Mouse (Mus musculus) ES-Bruce4 (cell line): Measurements from ENCODE around the gene Utp15. TPM values are rescaled to one million over a fixed set of nuclear protein-coding genes. Genes with fewer than 3 reads are reported as not detected.

ENCODE experiments used
- H3K27ac ChIP-seq: 2 replicates; pipeline ENCODE4 v1.5.1; 2012; ENCODE audit warnings: low read length, inconsistent platforms; ENCODE audit not compliant: insufficient read depth
- H3K27me3 ChIP-seq: 2 replicates; pipeline ENCODE4 v1.6.1; 2012; ENCODE audit warnings: mild to moderate bottlenecking, low read length, inconsistent platforms; ENCODE audit not compliant: control insufficient read depth, poor library complexity, insufficient read depth, severe bottlenecking
- H3K36me3 ChIP-seq: 2 replicates; pipeline ENCODE4 v1.6.1; 2012; ENCODE audit warnings: inconsistent platforms, mild to moderate bottlenecking, low read length, moderate library complexity; ENCODE audit not compliant: control insufficient read depth, poor library complexity, insufficient read depth, severe bottlenecking
- H3K4me1 ChIP-seq: one replicate; pipeline ENCODE4 v1.8.1; 2011; ENCODE audit warnings: low read length; ENCODE audit not compliant: control insufficient read depth, insufficient read depth
- H3K4me3 ChIP-seq: 2 replicates; pipeline ENCODE4 v1.5.1; 2011; ENCODE audit warnings: low read depth, mild to moderate bottlenecking, low read length
- H3K9ac ChIP-seq: 2 replicates; pipeline ENCODE4 v1.6.1; 2012; ENCODE audit warnings: low read depth, mild to moderate bottlenecking, inconsistent platforms; ENCODE audit not compliant: poor library complexity, severe bottlenecking
- H3K9me3 ChIP-seq: replicated peaks from 2 replicates; pipeline ENCODE4 v1.6.1; 2012; ENCODE audit warnings: mild to moderate bottlenecking, low read length, inconsistent platforms; ENCODE audit not compliant: control insufficient read depth, poor library complexity, insufficient read depth, severe bottlenecking
- CTCF ChIP-seq: IDR thresholded peaks from one replicate; pipeline ENCODE4 v1.8.1; 2011; ENCODE audit warnings: low read depth, low read length
- EP300 ChIP-seq: IDR thresholded peaks from 2 replicates; pipeline ENCODE4 v1.6.1; 2011; ENCODE audit warnings: low read depth, low read length; ENCODE audit not compliant: insufficient read depth
- POLR2A ChIP-seq: IDR thresholded peaks from one replicate; pipeline ENCODE4 v1.8.1; 2011; ENCODE audit warnings: low read length; ENCODE audit not compliant: insufficient read depth
- polyA plus RNA-seq: library from polyadenylated mRNA; stranded (reverse); fragments of >200 nt; gene quantifications from 2 replicates; pipeline ENCODE4 v1.2.4, GENCODE M21; 2011; ENCODE audit warnings: low read depth; ENCODE audit not compliant: missing spikeins, insufficient read depth, insufficient read length

Utp15 gene
- 47.6 and 48.3 TPM in 2 replicates for polyA plus RNA-seq

- peak within 1 kb of the TSS; percentile 78 for H3K9ac ChIP-seq
- no peaks in the 10 kb centered on the region for H3K9me3 ChIP-seq
- H3K36me3 ChIP-seq: peaks cover 24% of the 10 kb centered on the region
- H3K4me1 ChIP-seq: no peaks in the 10 kb centered on the region
- peak within 1 kb of the TSS; percentile 98 for H3K4me3 ChIP-seq
- H3K27me3 ChIP-seq: no peaks in the 10 kb centered on the region
- TF ChIP-seq EP300 (no peak), CTCF (no peak), POLR2A (no peak)
- no peak within 1 kb of the TSS for H3K27ac ChIP-seq
Measured at GRCm38 (mm10) chr13:98262636-98263457, at the start of gene Utp15, which contains the start of gene Ankra2. Utp15 (minus strand) TSS chr13:98263041. Ankra2 (plus strand) TSS chr13:98263074.

GRCm38 (mm10) chr13:98311597-98311996 lies 48.8 kb upstream of the Utp15 start:
- H3K4me3 ChIP-seq: no peak overlapping the region
- no peaks in the 10 kb centered on the region for H3K9me3 ChIP-seq
- peaks cover 74% of the 10 kb centered on the region for H3K36me3 ChIP-seq

GRCm38 (mm10) chr13:98308724-98309123 lies 45.9 kb upstream of the Utp15 start:
- H3K27me3 ChIP-seq: no peaks in the 10 kb centered on the region
- H3K9ac ChIP-seq: no peak overlapping the region
- H3K36me3 ChIP-seq: peaks cover 57% of the 10 kb centered on the region
- no peaks in the 10 kb centered on the region for H3K4me1 ChIP-seq
- H3K4me3 ChIP-seq: no peak overlapping the region
- H3K9me3 ChIP-seq: no peaks in the 10 kb centered on the region
- no peak for TF ChIP-seq CTCF
- no peak for TF ChIP-seq POLR2A
- no peak for TF ChIP-seq EP300
- peak overlapping the region; percentile 73 for H3K27ac ChIP-seq

More at GRCm38 (mm10) chr13:98311597-98311996, 48.8 kb upstream of the Utp15 start:
- H3K9ac ChIP-seq: no peak overlapping the region
- peak overlapping the region; percentile 32; the same call in 1 of the 2 replicates for H3K27ac ChIP-seq
- TF ChIP-seq CTCF (no peak), EP300 (no peak), POLR2A (no peak)
- no peaks in the 10 kb centered on the region for H3K27me3 ChIP-seq
- no peaks in the 10 kb centered on the region for H3K4me1 ChIP-seq

GRCm38 (mm10) chr13:98308004-98308403 lies 45.2 kb upstream of the Utp15 start:
- H3K9ac ChIP-seq: no peak overlapping the region
- H3K4me1 ChIP-seq: no peaks in the 10 kb centered on the region
- peak overlapping the region; percentile 73 for H3K27ac ChIP-seq
- H3K27me3 ChIP-seq: no peaks in the 10 kb centered on the region
- H3K9me3 ChIP-seq: no peaks in the 10 kb centered on the region
- no peak overlapping the region for H3K4me3 ChIP-seq
- TF ChIP-seq EP300: no peak
- peaks cover 50% of the 10 kb centered on the region for H3K36me3 ChIP-seq

GRCm38 (mm10) chr13:98306852-98307475 lies 44.1 kb upstream of the Utp15 start:
- no peaks in the 10 kb centered on the region for H3K27me3 ChIP-seq
- H3K27ac ChIP-seq: peak overlapping the region; percentile 95
- no peak for TF ChIP-seq POLR2A
- TF ChIP-seq EP300: no peak
- TF ChIP-seq CTCF: no peak

More at GRCm38 (mm10) chr13:98306852-98307475, 44.1 kb upstream of the Utp15 start:
- Histone ChIP-seq H3K9me3 (no peaks in the 10 kb centered on the region), H3K36me3 (peaks cover 40% of the 10 kb centered on the region), H3K4me3 (0 out of 2 replicates have a peak overlapping the region, but pooled peaks have one; percentile 6), H3K9ac (peak overlapping the region; percentile 46; the same call in 1 of the 2 replicates), H3K4me1 (no peaks in the 10 kb centered on the region)
